Mouse (Mus musculus) left cerebral cortex, postnatal 4 days (tissue): ENCODE data around the gene Fam171a2. TPM values are rescaled to one million over a fixed set of nuclear protein-coding genes. Genes with fewer than 3 reads are reported as not detected.

Experiments
- DNase-seq: peaks from one replicate; pipeline ENCODE4 v3.0.0-alpha.2; 2022
- intact Hi-C: fragments of 180-260 bp; cut with DNase I; formaldehyde crosslinking; loops from one replicate; pipeline ENCODE4 v1.15.1; 2025
- total RNA-seq, 2 experiments: library from RNA; stranded (reverse); gene quantifications; 2 replicates each; pipeline ENCODE4 v1.2.3; 2021

Fam171a2 gene
- total RNA-seq, 2 experiments from 2014 or later, result 237 to 243 TPM

- intact Hi-C loops, result no loop called here
- DNase-seq, result no peak
Observed at GRCm38 (mm10) chr11:102436471-102436790, 11.1 kb downstream of the Fam171a2 start.

- intact Hi-C loops, result no loop called here
- no peak for DNase-seq
Observed at GRCm38 (mm10) chr11:102435754-102436470, 11.6 kb downstream of the Fam171a2 start.

- intact Hi-C loops, result loop anchor here (5.0 kb wide), 1 partner anchor 138 kb away; the partner anchor contains the start of gene Atxn7l3
Observed at GRCm38 (mm10) chr11:102434816-102435705, 12.4 kb downstream of the Fam171a2 start.

GRCm38 (mm10) chr11:102434406-102434805 lies 13.1 kb downstream of the Fam171a2 start:
- peak; percentile 90 for DNase-seq
- intact Hi-C loops, result loop anchor here (5.0 kb wide), 1 partner anchor 137 kb away; the partner anchor contains the start of gene Atxn7l3

More at GRCm38 (mm10) chr11:102434816-102435705, 12.4 kb downstream of the Fam171a2 start:
- no peak for DNase-seq

- no peak for DNase-seq
Observed at GRCm38 (mm10) chr11:102433866-102434265, 13.6 kb downstream of the Fam171a2 start.

GRCm38 (mm10) chr11:102432896-102433295 lies 14.6 kb downstream of the Fam171a2 start:
- peak; percentile 77 for DNase-seq
- intact Hi-C loops, result loop anchor here (5.0 kb wide), 1 partner anchor 136 kb away; the partner anchor contains the start of gene Atxn7l3

More at GRCm38 (mm10) chr11:102433866-102434265, 13.6 kb downstream of the Fam171a2 start:
- intact Hi-C loops, result loop anchor here (5.0 kb wide), 1 partner anchor 137 kb away; the partner anchor contains the start of gene Atxn7l3

- no peak for DNase-seq
- intact Hi-C loops, result loop anchor here (5.0 kb wide), 1 partner anchor 135 kb away; the partner anchor contains the start of gene Atxn7l3
Observed at GRCm38 (mm10) chr11:102432115-102432843, 15.2 kb downstream of the Fam171a2 start.

GRCm38 (mm10) chr11:102431728-102432114 lies 15.8 kb downstream of the Fam171a2 start:
- no peak for DNase-seq
- intact Hi-C loops, result loop anchor here (5.0 kb wide), 1 partner anchor 134 kb away; the partner anchor contains the start of gene Atxn7l3

GRCm38 (mm10) chr11:102431018-102431645 lies 16.4 kb downstream of the Fam171a2 start:
- intact Hi-C loops, result loop anchor here (5.0 kb wide), 1 partner anchor 134 kb away; the partner anchor contains the start of gene Atxn7l3
- DNase-seq, result peak; percentile 81

GRCm38 (mm10) chr11:102430121-102431017 lies 17.1 kb downstream of the Fam171a2 start, which contains the start of gene Grn:
Gene Grn, plus strand, starts transcription at chr11:102430315.
- DNase-seq, result peak; percentile 87
- intact Hi-C loops, result loop anchor here (5.0 kb wide), 1 partner anchor 133 kb away; the partner anchor contains the start of gene Atxn7l3

- DNase-seq, result no peak
- intact Hi-C loops, result no loop called here
Observed at GRCm38 (mm10) chr11:102429551-102429950, 17.9 kb downstream of the Fam171a2 start.

- DNase-seq, result no peak
- intact Hi-C loops, result no loop called here
Observed at GRCm38 (mm10) chr11:102428981-102429540, 18.4 kb downstream of the Fam171a2 start.

GRCm38 (mm10) chr11:102425555-102426316 lies 21.7 kb downstream of the Fam171a2 start:
- no peak for DNase-seq
- intact Hi-C loops, result no loop called here

- intact Hi-C loops, result no loop called here
- DNase-seq, result no peak
Observed at GRCm38 (mm10) chr11:102424666-102425065, 22.8 kb downstream of the Fam171a2 start.

GRCm38 (mm10) chr11:102421559-102421958 lies 25.9 kb downstream of the Fam171a2 start:
- intact Hi-C loops, result no loop called here
- no peak for DNase-seq

- intact Hi-C loops, result no loop called here
- DNase-seq, result no peak
Observed at GRCm38 (mm10) chr11:102418887-102419286, 28.6 kb downstream of the Fam171a2 start.

- intact Hi-C loops, result no loop called here
- no peak for DNase-seq
Observed at GRCm38 (mm10) chr11:102417160-102417559, 30.3 kb downstream of the Fam171a2 start.
